Mouse (Mus musculus) stomach, embryonic 14.5 days (tissue): ENCODE data around the gene Glrp1. TPM values are rescaled to one million over a fixed set of nuclear protein-coding genes. Genes with fewer than 3 reads are reported as not detected.

Experiments
- ATAC-seq: fragments of 200-750 bp; cut with Nextera tagmentation; 2 replicates; pipeline ENCODE4 v1.8.0; 2017; ENCODE audit warnings: low read depth, moderate TSS enrichment; ENCODE audit not compliant: insufficient number of reproducible peaks, insufficient read depth, low FRiP score
- H3K27ac ChIP-seq: fragments of 300-500 bp; sonication (generic); 2 replicates; pipeline ENCODE4 v1.5.1; 2014; ENCODE audit warnings: mild to moderate bottlenecking, low read length, moderate library complexity, mixed read lengths
- H3K27me3 ChIP-seq: fragments of 300-500 bp; sonication (generic); 2 replicates; pipeline ENCODE4 v1.6.1; 2014; ENCODE audit warnings: low read length, control low read depth, mixed read lengths; ENCODE audit not compliant: control insufficient read depth, insufficient read depth
- H3K36me3 ChIP-seq: fragments of 300-500 bp; sonication (generic); 2 replicates; pipeline ENCODE4 v1.6.1; 2014; ENCODE audit warnings: mild to moderate bottlenecking, control low read depth, low read length, moderate library complexity, mixed read lengths; ENCODE audit not compliant: control insufficient read depth, insufficient read depth
- H3K4me1 ChIP-seq: fragments of 300-500 bp; sonication (generic); 2 replicates; pipeline ENCODE4 v1.6.1; 2014; ENCODE audit warnings: low read length, control low read depth, mixed read lengths; ENCODE audit not compliant: control insufficient read depth, insufficient read depth
- H3K4me2 ChIP-seq: fragments of 300-500 bp; sonication (generic); replicated peaks from 2 replicates; pipeline ENCODE4 v1.6.1; 2014; ENCODE audit warnings: low read depth, low read length, control low read depth
- H3K4me3 ChIP-seq: fragments of 300-500 bp; sonication (generic); 2 replicates; pipeline ENCODE4 v1.5.1; 2014; ENCODE audit warnings: low read depth, low read length, control low read depth
- H3K9ac ChIP-seq: fragments of 300-500 bp; sonication (generic); replicated peaks from 2 replicates; pipeline ENCODE4 v1.6.1; 2014; ENCODE audit warnings: low read depth, mild to moderate bottlenecking, control low read depth, low read length, moderate library complexity, mixed read lengths
- H3K9me3 ChIP-seq: fragments of 300-500 bp; sonication (generic); 2 replicates; pipeline ENCODE4 v1.6.1; 2016; ENCODE audit warnings: low read depth, low read length, control low read depth; ENCODE audit not compliant: control insufficient read depth
- WGBS: fragments of 180-500 bp; shearing (Covaris S2); extraction: QIAGEN DNeasy Blood & Tissue Kit; methylation state at CpG from one replicate; pipeline ENCODE4 v1.1.7; 2014; 5-methylcytosine and 5-hydroxymethylcytosine counted together
- polyA plus RNA-seq: library from polyadenylated mRNA; unstranded; fragments of >200 nt; fragmentation: Nextera tagmentation; extraction: Ambion mirVana; gene quantifications from 2 replicates; pipeline ENCODE4 v1.2.1, GENCODE M21; 2014

Glrp1 gene
- polyA plus RNA-seq = not detected in 2 replicates

- H3K9ac ChIP-seq = no peak within 1 kb of the TSS
- no peaks in the 10 kb centered on the region for H3K9me3 ChIP-seq
- no peak for ATAC-seq
- no peaks in the 10 kb centered on the region for H3K36me3 ChIP-seq
- WGBS = 76% methylated on average over 8 of the region's 8 CpGs
- H3K27me3 ChIP-seq = no peaks in the 10 kb centered on the region
- no peak within 1 kb of the TSS for H3K27ac ChIP-seq
- H3K4me2 ChIP-seq = no peak within 1 kb of the TSS
- H3K4me1 ChIP-seq = 0 out of 2 replicates have a peak, but pooled peaks cover 4% of the 10 kb centered on the region
- H3K4me3 ChIP-seq = no peak within 1 kb of the TSS
These were observed at the start of gene Glrp1 for GRCm38 (mm10) chr1:88509789-88510188. Gene Glrp1 (minus strand): TSS chr1:88510066.

GRCm38 (mm10) chr1:88559258-88559657 lies 49.4 kb upstream of the Glrp1 start:
- H3K4me3 ChIP-seq = no peak overlapping the region
- H3K9ac ChIP-seq = no peak overlapping the region

GRCm38 (mm10) chr1:88558793-88559192 lies 48.9 kb upstream of the Glrp1 start:
- Histone ChIP-seq H3K9me3 (no peaks in the 10 kb centered on the region), H3K4me2 (no peak overlapping the region), H3K4me1 (peaks cover 12% of the 10 kb centered on the region), H3K27ac (no peak overlapping the region), H3K9ac (no peak overlapping the region), H3K36me3 (no peaks in the 10 kb centered on the region), H3K4me3 (no peak overlapping the region), H3K27me3 (no peaks in the 10 kb centered on the region)
- no peak for ATAC-seq

More at GRCm38 (mm10) chr1:88559258-88559657, 49.4 kb upstream of the Glrp1 start:
- peak; percentile 60; the same call in 1 of the 2 replicates for ATAC-seq
- Histone ChIP-seq H3K36me3 (no peaks in the 10 kb centered on the region), H3K4me1 (peaks cover 12% of the 10 kb centered on the region), H3K4me2 (no peak overlapping the region; the same call in 1 of the 2 replicates), H3K27me3 (no peaks in the 10 kb centered on the region), H3K27ac (no peak overlapping the region), H3K9me3 (no peaks in the 10 kb centered on the region)
- WGBS = 4% methylated on average over 7 of the region's 7 CpGs

- H3K4me1 ChIP-seq = peaks cover 12% of the 10 kb centered on the region
- H3K9me3 ChIP-seq = no peaks in the 10 kb centered on the region
- H3K27me3 ChIP-seq = no peaks in the 10 kb centered on the region
- no peaks in the 10 kb centered on the region for H3K36me3 ChIP-seq
- WGBS = 90% methylated on average over 11 of the region's 11 CpGs
- no peak overlapping the region for H3K4me3 ChIP-seq
- H3K9ac ChIP-seq = no peak overlapping the region
- no peak for ATAC-seq
- no peak overlapping the region for H3K27ac ChIP-seq
- H3K4me2 ChIP-seq = no peak overlapping the region
These were observed 46.5 kb upstream of the Glrp1 start for GRCm38 (mm10) chr1:88556401-88556800.

GRCm38 (mm10) chr1:88553500-88554187 lies 43.8 kb upstream of the Glrp1 start:
- H3K4me3 ChIP-seq = no peak overlapping the region
- no peaks in the 10 kb centered on the region for H3K36me3 ChIP-seq
- no peak overlapping the region for H3K4me2 ChIP-seq
- 36% methylated on average over 7 of the region's 7 CpGs for WGBS
- no peaks in the 10 kb centered on the region for H3K4me1 ChIP-seq
- H3K27ac ChIP-seq = no peak overlapping the region
- H3K9me3 ChIP-seq = no peaks in the 10 kb centered on the region
- no peaks in the 10 kb centered on the region for H3K27me3 ChIP-seq
- ATAC-seq = no peak
- no peak overlapping the region for H3K9ac ChIP-seq

GRCm38 (mm10) chr1:88549263-88549662 lies 39.4 kb upstream of the Glrp1 start:
- Histone ChIP-seq H3K4me1 (no peaks in the 10 kb centered on the region), H3K9me3 (no peaks in the 10 kb centered on the region), H3K4me2 (no peak overlapping the region), H3K4me3 (no peak overlapping the region), H3K27ac (no peak overlapping the region), H3K36me3 (no peaks in the 10 kb centered on the region), H3K9ac (no peak overlapping the region), H3K27me3 (no peaks in the 10 kb centered on the region)
- no peak for ATAC-seq
- 84% methylated on average over 1 of the region's 1 CpGs for WGBS

- Histone ChIP-seq H3K9me3 (no peaks in the 10 kb centered on the region), H3K27ac (no peak overlapping the region), H3K36me3 (no peaks in the 10 kb centered on the region), H3K27me3 (no peaks in the 10 kb centered on the region), H3K4me2 (no peak overlapping the region), H3K9ac (no peak overlapping the region), H3K4me3 (no peak overlapping the region), H3K4me1 (no peaks in the 10 kb centered on the region)
- WGBS = 81% methylated on average over 7 of the region's 7 CpGs
- no peak for ATAC-seq
These were observed 37.3 kb upstream of the Glrp1 start for GRCm38 (mm10) chr1:88547172-88547571.

- no peak overlapping the region for H3K4me2 ChIP-seq
- ATAC-seq = no peak
- no peaks in the 10 kb centered on the region for H3K9me3 ChIP-seq
- no peak overlapping the region for H3K9ac ChIP-seq
- H3K4me3 ChIP-seq = no peak overlapping the region
- H3K27ac ChIP-seq = no peak overlapping the region
- no peaks in the 10 kb centered on the region for H3K4me1 ChIP-seq
- H3K36me3 ChIP-seq = no peaks in the 10 kb centered on the region
- WGBS = 70% methylated on average over 4 of the region's 4 CpGs
- H3K27me3 ChIP-seq = no peaks in the 10 kb centered on the region
These were observed 33.7 kb upstream of the Glrp1 start for GRCm38 (mm10) chr1:88543608-88544007.

- Histone ChIP-seq H3K27ac (no peak overlapping the region), H3K9ac (no peak overlapping the region), H3K4me2 (no peak overlapping the region), H3K36me3 (no peaks in the 10 kb centered on the region), H3K4me3 (no peak overlapping the region), H3K9me3 (no peaks in the 10 kb centered on the region), H3K4me1 (no peaks in the 10 kb centered on the region), H3K27me3 (no peaks in the 10 kb centered on the region)
- 52% methylated on average over 3 of the region's 3 CpGs for WGBS
- ATAC-seq = no peak
These were observed 30.0 kb upstream of the Glrp1 start for GRCm38 (mm10) chr1:88539823-88540222.
